Mouse (Mus musculus) heart, embryonic 10.5 days (tissue): Measurements from ENCODE around the gene Rabl2. TPM values are rescaled to one million over a fixed set of nuclear protein-coding genes. Genes with fewer than 3 reads are reported as not detected.

Experiments
- DNase-seq: peaks from one replicate; pipeline ENCODE4 v3.0.0-alpha.2; 2017; ENCODE audit warnings: low spot score
- H3K27ac ChIP-seq: fragments of 300-500 bp; sonication (generic); 2 replicates; pipeline ENCODE4 v1.5.1; 2016; ENCODE audit warnings: mild to moderate bottlenecking
- H3K27me3 ChIP-seq: fragments of 300-500 bp; sonication (generic); 2 replicates; pipeline ENCODE4 v1.6.1; 2016; ENCODE audit warnings: mild to moderate bottlenecking; ENCODE audit not compliant: poor library complexity, insufficient read depth, severe bottlenecking
- H3K36me3 ChIP-seq: fragments of 300-500 bp; sonication (generic); 2 replicates; pipeline ENCODE4 v1.6.1; 2016; ENCODE audit warnings: mild to moderate bottlenecking, moderate library complexity
- H3K4me1 ChIP-seq: fragments of 300-500 bp; sonication (generic); 2 replicates; pipeline ENCODE4 v1.6.1; 2016; ENCODE audit warnings: mild to moderate bottlenecking
- H3K4me3 ChIP-seq: fragments of 300-500 bp; sonication (generic); 2 replicates; pipeline ENCODE4 v1.5.1; 2016; ENCODE audit warnings: mild to moderate bottlenecking, moderate library complexity
- H3K9me3 ChIP-seq: fragments of 300-500 bp; sonication (generic); 2 replicates; pipeline ENCODE4 v1.6.1; 2016; ENCODE audit warnings: mild to moderate bottlenecking, moderate library complexity
- WGBS: fragments of 180-500 bp; shearing (Covaris S2); methylation state at CpG from one replicate; pipeline ENCODE4 v1.1.7; 2016; 5-methylcytosine and 5-hydroxymethylcytosine counted together
- polyA plus RNA-seq: library from polyadenylated mRNA; unstranded; fragments of >200 nt; fragmentation: Nextera tagmentation; extraction: Ambion mirVana; gene quantifications from 2 replicates; pipeline ENCODE4 v1.2.1, GENCODE M21; 2016

The Rabl2 gene
- polyA plus RNA-seq, 1 experiment from 2014 or later = 35.1 TPM

GRCm38 (mm10) chr15:89547321-89547720, 44.4 kb downstream of the Rabl2 start:
- peaks cover 18% of the 10 kb centered on the region for H3K4me1 ChIP-seq
- H3K36me3 ChIP-seq = peaks cover 53% of the 10 kb centered on the region
- 0 out of 2 replicates have a peak overlapping the region, but pooled peaks have one; percentile 75 for H3K27ac ChIP-seq
- WGBS = 59% methylated on average over 8 of the region's 8 CpGs
- H3K9me3 ChIP-seq = no peaks in the 10 kb centered on the region
- peak overlapping the region; percentile 63 for H3K4me3 ChIP-seq
- no peak for DNase-seq
- H3K27me3 ChIP-seq = peaks cover 54% of the 10 kb centered on the region

- Histone ChIP-seq H3K9me3 (no peaks in the 10 kb centered on the region), H3K27ac (no peak overlapping the region), H3K27me3 (peaks cover 39% of the 10 kb centered on the region), H3K4me1 (peaks cover 18% of the 10 kb centered on the region), H3K4me3 (no peak overlapping the region), H3K36me3 (peaks cover 51% of the 10 kb centered on the region; the same call in 1 of the 2 replicates)
- no peak for DNase-seq
- 82% methylated on average over 7 of the region's 7 CpGs for WGBS
Measured at GRCm38 (mm10) chr15:89544171-89544570, 47.6 kb downstream of the Rabl2 start.

- Histone ChIP-seq H3K27me3 (peaks cover 36% of the 10 kb centered on the region), H3K9me3 (no peaks in the 10 kb centered on the region), H3K27ac (no peak overlapping the region), H3K4me1 (peaks cover 6% of the 10 kb centered on the region; the same call in 1 of the 2 replicates), H3K36me3 (peaks cover 24% of the 10 kb centered on the region; the same call in 1 of the 2 replicates), H3K4me3 (no peak overlapping the region)
- 88% methylated on average over 10 of the region's 10 CpGs for WGBS
- DNase-seq = no peak
Measured at GRCm38 (mm10) chr15:89533843-89534207, 57.9 kb downstream of the Rabl2 start.

GRCm38 (mm10) chr15:89532924-89533842, 58.5 kb downstream of the Rabl2 start:
- Histone ChIP-seq H3K9me3 (no peaks in the 10 kb centered on the region), H3K27me3 (peaks cover 36% of the 10 kb centered on the region), H3K4me3 (0 out of 2 replicates have a peak overlapping the region, but pooled peaks have one; percentile 15), H3K4me1 (peaks cover 6% of the 10 kb centered on the region; the same call in 1 of the 2 replicates), H3K36me3 (peaks cover 27% of the 10 kb centered on the region; the same call in 1 of the 2 replicates), H3K27ac (no peak overlapping the region)
- no peak for DNase-seq
- 77% methylated on average over 23 of the region's 23 CpGs for WGBS

Other genes with a start within 250 kb of the Rabl2 start
- gene Lmf2, start 236.3 kb downstream of the Rabl2 start, polyA plus RNA-seq = 51.5 and 55.2 TPM in 2 replicates
- 137 and 150 TPM in 2 replicates for gene Ncaph2, start 236.2 kb downstream of the Rabl2 start, polyA plus RNA-seq
- gene Sco2, start 218.1 kb downstream of the Rabl2 start, polyA plus RNA-seq = 8.1 TPM in 2 replicates
- gene Tymp, start 214.9 kb downstream of the Rabl2 start, polyA plus RNA-seq = 1.3 and 1.4 TPM in 2 replicates
- gene Odf3b, start 212.6 kb downstream of the Rabl2 start, polyA plus RNA-seq = 0.31 and 0.38 TPM in 2 replicates
- gene Klhdc7b, start 207.0 kb downstream of the Rabl2 start, polyA plus RNA-seq = 0.06 TPM in 1 of 2 replicates, not detected in the other
- gene Syce3, start 181.4 kb downstream of the Rabl2 start, polyA plus RNA-seq = not detected in 2 replicates
- 73.9 and 147 TPM in 2 replicates for gene Cpt1b, start 166.1 kb downstream of the Rabl2 start, polyA plus RNA-seq
- 2.7 and 3.4 TPM in 2 replicates for gene C730034F03Rik, start 162.3 kb downstream of the Rabl2 start, polyA plus RNA-seq
- 0.38 and 0.58 TPM in 2 replicates for gene Gm44502, start 162.2 kb downstream of the Rabl2 start, polyA plus RNA-seq
- gene Chkb, start 162.0 kb downstream of the Rabl2 start, polyA plus RNA-seq = 64.7 and 64.8 TPM in 2 replicates
- gene Mapk8ip2, start 138.0 kb downstream of the Rabl2 start, polyA plus RNA-seq = 0.44 and 0.99 TPM in 2 replicates
- 14.2 and 14.3 TPM in 2 replicates for gene Arsa, start 114.5 kb downstream of the Rabl2 start, polyA plus RNA-seq
- 2.1 and 2.6 TPM in 2 replicates for gene Shank3, start 92.3 kb downstream of the Rabl2 start, polyA plus RNA-seq
- gene Acr, start 23.6 kb downstream of the Rabl2 start, polyA plus RNA-seq = 0.16 and 0.17 TPM in 2 replicates
- not detected in 2 replicates for gene Syt10, start 249.9 kb upstream of the Rabl2 start, polyA plus RNA-seq